Mouse (Mus musculus): ENCODE measurements around the gene Rpl4. TPM values are rescaled to one million over a fixed set of nuclear protein-coding genes. Genes with fewer than 3 reads are reported as not detected.
"Not testable (repeated sequence)": the region's sequence is repeated elsewhere in the genome, so short reads cannot be mapped to it uniquely, and the experiment has no call there.

The Rpl4 gene
- total RNA-seq, 2 experiments from 2014 or later: 3,310 to 3,665 TPM

- ATAC-seq (replicated peaks; ENCODE audit: low FRiP score, low TSS enrichment, poor library complexity, severe bottlenecking): no peak
These were observed 20.7 kb downstream of the Rpl4 start for GRCm38 (mm10) chr9:64193879-64194278.

- ATAC-seq (replicated peaks; ENCODE audit: low FRiP score, low TSS enrichment, poor library complexity, severe bottlenecking): no peak
These were observed 22.4 kb downstream of the Rpl4 start for GRCm38 (mm10) chr9:64195554-64195953.

GRCm38 (mm10) chr9:64197524-64197923 is 24.3 kb downstream of the Rpl4 start:
- ATAC-seq (replicated peaks; ENCODE audit: low FRiP score, low TSS enrichment, poor library complexity, severe bottlenecking): no peak

- ATAC-seq (replicated peaks; ENCODE audit: low FRiP score, low TSS enrichment, poor library complexity, severe bottlenecking): no peak
These were observed 25.0 kb downstream of the Rpl4 start for GRCm38 (mm10) chr9:64198068-64198762.

- not testable (repeated sequence) for ATAC-seq (replicated peaks; ENCODE audit: low FRiP score, low TSS enrichment, poor library complexity, severe bottlenecking)
These were observed 25.7 kb downstream of the Rpl4 start for GRCm38 (mm10) chr9:64198763-64199418.

GRCm38 (mm10) chr9:64199897-64200296 is 26.7 kb downstream of the Rpl4 start:
- ATAC-seq (replicated peaks; ENCODE audit: low FRiP score, low TSS enrichment, poor library complexity, severe bottlenecking): no peak

GRCm38 (mm10) chr9:64202331-64202730 is 29.2 kb downstream of the Rpl4 start:
- no peak for ATAC-seq (replicated peaks; ENCODE audit: low FRiP score, low TSS enrichment, poor library complexity, severe bottlenecking)

- no peak for ATAC-seq (replicated peaks; ENCODE audit: low FRiP score, low TSS enrichment, poor library complexity, severe bottlenecking)
These were observed 29.7 kb downstream of the Rpl4 start for GRCm38 (mm10) chr9:64202866-64203265.

- ATAC-seq (replicated peaks; ENCODE audit: low FRiP score, low TSS enrichment, poor library complexity, severe bottlenecking): no peak
These were observed 34.4 kb downstream of the Rpl4 start for GRCm38 (mm10) chr9:64207509-64208084.

GRCm38 (mm10) chr9:64214452-64214851 is 41.3 kb downstream of the Rpl4 start:
- no peak for ATAC-seq (replicated peaks; ENCODE audit: low FRiP score, low TSS enrichment, poor library complexity, severe bottlenecking)

- ATAC-seq (replicated peaks; ENCODE audit: low FRiP score, low TSS enrichment, poor library complexity, severe bottlenecking): no peak
These were observed 42.9 kb downstream of the Rpl4 start for GRCm38 (mm10) chr9:64216090-64216489.

- ATAC-seq (replicated peaks; ENCODE audit: low FRiP score, low TSS enrichment, poor library complexity, severe bottlenecking): no peak
These were observed 43.5 kb downstream of the Rpl4 start for GRCm38 (mm10) chr9:64216641-64217040.

GRCm38 (mm10) chr9:64217887-64218286 is 44.7 kb downstream of the Rpl4 start:
- ATAC-seq (replicated peaks; ENCODE audit: low FRiP score, low TSS enrichment, poor library complexity, severe bottlenecking): no peak

- ATAC-seq (replicated peaks; ENCODE audit: low FRiP score, low TSS enrichment, poor library complexity, severe bottlenecking): no peak
These were observed 46.1 kb downstream of the Rpl4 start for GRCm38 (mm10) chr9:64219305-64219704.

- ATAC-seq (replicated peaks; ENCODE audit: low FRiP score, low TSS enrichment, poor library complexity, severe bottlenecking): no peak
These were observed 46.7 kb downstream of the Rpl4 start for GRCm38 (mm10) chr9:64219772-64220420.

- ATAC-seq (replicated peaks; ENCODE audit: low FRiP score, low TSS enrichment, poor library complexity, severe bottlenecking): no peak
These were observed 47.4 kb downstream of the Rpl4 start for GRCm38 (mm10) chr9:64220603-64221002.

GRCm38 (mm10) chr9:64221480-64221879 is 48.3 kb downstream of the Rpl4 start:
- ATAC-seq (replicated peaks; ENCODE audit: low FRiP score, low TSS enrichment, poor library complexity, severe bottlenecking): no peak

GRCm38 (mm10) chr9:64222098-64222497 is 48.9 kb downstream of the Rpl4 start:
- ATAC-seq (replicated peaks; ENCODE audit: low FRiP score, low TSS enrichment, poor library complexity, severe bottlenecking): no peak

GRCm38 (mm10) chr9:64225805-64226204 is 52.6 kb downstream of the Rpl4 start:
- no peak for ATAC-seq (replicated peaks; ENCODE audit: low FRiP score, low TSS enrichment, poor library complexity, severe bottlenecking)

GRCm38 (mm10) chr9:64227736-64228135 is 54.6 kb downstream of the Rpl4 start:
- no peak for ATAC-seq (replicated peaks; ENCODE audit: low FRiP score, low TSS enrichment, poor library complexity, severe bottlenecking)

Data from megakaryocyte-erythroid progenitor cell, adult 5-6 weeks (primary cell).